Mouse (Mus musculus) heart, postnatal 25 days (tissue): ENCODE results near the gene Spty2d1. TPM values are rescaled to one million over a fixed set of nuclear protein-coding genes. Genes with fewer than 3 reads are reported as not detected.

Experiments used
- total RNA-seq, 2 experiments: library from RNA; stranded (reverse); gene quantifications; 2 replicates each; pipeline ENCODE4 v1.2.3; 2021

The Spty2d1 gene
- total RNA-seq, 2 experiments from 2014 or later, result 7.3 to 7.9 TPM

Other genes with a start within 250 kb of the Spty2d1 start
- 10 to 100 TPM in 1 of 2 experiments, 1 to 10 TPM in 1; 8.6 to 10.5 TPM for gene Hps5, start 212.3 kb downstream of the Spty2d1 start, total RNA-seq
- 10 to 100 TPM; 15.7 to 16.9 TPM for gene Gtf2h1, start 212.3 kb downstream of the Spty2d1 start, total RNA-seq
- 100 to 1,000 TPM; 799 to 856 TPM for gene Ldha, start 166.9 kb downstream of the Spty2d1 start, total RNA-seq
- gene Ldhc, start 147.2 kb downstream of the Spty2d1 start, total RNA-seq, result not detected
- gene Tsg101, start 88.4 kb downstream of the Spty2d1 start, total RNA-seq, result 10 to 100 TPM; 62.1 to 64.8 TPM
- gene Uevld, start 49.9 kb downstream of the Spty2d1 start, total RNA-seq, result 10 to 100 TPM in 1 of 2 experiments, 1 to 10 TPM in 1; 8.2 to 10.8 TPM
- not detected for gene Gm9999, start 24.8 kb downstream of the Spty2d1 start, total RNA-seq
- gene Tmem86a, start 42.2 kb upstream of the Spty2d1 start, total RNA-seq, result 10 to 100 TPM; 23.7 to 31.8 TPM
- gene Ptpn5, start 125.3 kb upstream of the Spty2d1 start, total RNA-seq, result not detected
- not detected for gene Mrgpra6, start 196.5 kb upstream of the Spty2d1 start, total RNA-seq
- gene Mrgpra9, start 244.4 kb upstream of the Spty2d1 start, total RNA-seq, result not detected